Mouse (Mus musculus) liver, postnatal 0 days (tissue): ENCODE results near the gene Ube2h. TPM values are rescaled to one million over a fixed set of nuclear protein-coding genes. Genes with fewer than 3 reads are reported as not detected.
"Not testable (repeated sequence)": the region's sequence is repeated elsewhere in the genome, so short reads cannot be mapped to it uniquely, and the experiment has no call there.

ENCODE experiments used
- ATAC-seq: fragments of 200-750 bp; cut with Nextera tagmentation; 2 replicates; pipeline ENCODE4 v1.8.0; 2017; ENCODE audit warnings: mild to moderate bottlenecking, moderate library complexity
- DNase-seq: peaks from one replicate; pipeline ENCODE4 v3.0.0-alpha.2; 2016
- H3K27ac ChIP-seq: fragments of 300-500 bp; sonication (generic); 2 replicates; pipeline ENCODE4 v1.5.1; 2014; ENCODE audit warnings: antibody characterized with exemption, moderate library complexity, mild to moderate bottlenecking, low read depth
- H3K27me3 ChIP-seq: fragments of 300-500 bp; sonication (generic); 2 replicates; pipeline ENCODE4 v1.6.1; 2014; ENCODE audit warnings: low read length, control low read depth, mixed read lengths; ENCODE audit not compliant: insufficient read depth
- H3K36me3 ChIP-seq: fragments of 300-500 bp; sonication (generic); replicated peaks from 2 replicates; pipeline ENCODE4 v1.6.1; 2014; ENCODE audit warnings: mild to moderate bottlenecking, control low read depth, low read length, moderate library complexity, mixed read lengths; ENCODE audit not compliant: insufficient read depth
- H3K4me1 ChIP-seq: fragments of 300-500 bp; sonication (generic); 2 replicates; pipeline ENCODE4 v1.6.1; 2014; ENCODE audit warnings: antibody characterized with exemption, mild to moderate bottlenecking, control low read depth; ENCODE audit not compliant: insufficient read depth
- H3K4me2 ChIP-seq: fragments of 300-500 bp; sonication (generic); 2 replicates; pipeline ENCODE4 v1.6.1; 2014; ENCODE audit warnings: low read depth, mild to moderate bottlenecking, low read length, moderate library complexity, mixed read lengths
- H3K4me3 ChIP-seq: fragments of 300-500 bp; sonication (generic); 2 replicates; pipeline ENCODE4 v1.5.1; 2014; ENCODE audit warnings: low read depth, low read length
- H3K9ac ChIP-seq: fragments of 300-500 bp; sonication (generic); replicated peaks from 2 replicates; pipeline ENCODE4 v1.6.1; 2014; ENCODE audit warnings: mild to moderate bottlenecking, moderate library complexity
- H3K9me3 ChIP-seq: fragments of 300-500 bp; sonication (generic); 2 replicates; pipeline ENCODE4 v1.6.1; 2016; ENCODE audit warnings: mild to moderate bottlenecking, control low read depth, low read length, mixed read lengths
- CTCF ChIP-seq: sonication (generic); IDR thresholded peaks from 2 replicates; pipeline ENCODE4 v1.5.1; 2016; ENCODE audit warnings: antibody characterized with exemption, low read depth
- EP300 ChIP-seq: IDR thresholded peaks from 2 replicates; pipeline ENCODE4 v1.6.1; 2016; ENCODE audit warnings: antibody characterized with exemption, low read depth, mild to moderate bottlenecking
- WGBS: fragments of 180-500 bp; shearing (Covaris S2); extraction: QIAGEN DNeasy Blood & Tissue Kit; methylation state at CpG from one replicate; pipeline ENCODE4 v1.1.7; 2014; ENCODE audit not compliant: insufficient replicate concordance; 5-methylcytosine and 5-hydroxymethylcytosine counted together
- polyA plus RNA-seq: library from polyadenylated mRNA; unstranded; fragments of >200 nt; fragmentation: Nextera tagmentation; extraction: Ambion mirVana; gene quantifications from 2 replicates; pipeline ENCODE4 v1.2.1, GENCODE M21; 2015

Ube2h gene
- polyA plus RNA-seq, 1 experiment from 2014 or later: 18.2 TPM

- Histone ChIP-seq H3K9ac (no peak overlapping the region), H3K27me3 (no peaks in the 10 kb centered on the region), H3K9me3 (no peaks in the 10 kb centered on the region), H3K4me1 (0 out of 2 replicates have a peak, but pooled peaks cover 3% of the 10 kb centered on the region), H3K4me3 (no peak overlapping the region), H3K4me2 (no peak overlapping the region), H3K36me3 (no peaks in the 10 kb centered on the region), H3K27ac (no peak overlapping the region)
- DNase-seq (no peak), ATAC-seq (no peak)
- no peak for TF ChIP-seq EP300
- TF ChIP-seq CTCF: no peak
- WGBS: 35% methylated on average over 4 of the region's 4 CpGs
Observed at GRCm38 (mm10) chr6:30321002-30321401, 16.7 kb upstream of the Ube2h start.

GRCm38 (mm10) chr6:30319216-30319615, 14.9 kb upstream of the Ube2h start:
- WGBS: 72% methylated on average over 5 of the region's 5 CpGs

GRCm38 (mm10) chr6:30312006-30312405, 7.7 kb upstream of the Ube2h start:
- no peak for DNase-seq
- H3K9ac ChIP-seq: no peak overlapping the region

More at GRCm38 (mm10) chr6:30319216-30319615, 14.9 kb upstream of the Ube2h start:
- Histone ChIP-seq H3K9ac (no peak overlapping the region), H3K4me2 (no peak overlapping the region), H3K4me1 (0 out of 2 replicates have a peak, but pooled peaks cover 3% of the 10 kb centered on the region), H3K27me3 (no peaks in the 10 kb centered on the region), H3K27ac (no peak overlapping the region), H3K9me3 (no peaks in the 10 kb centered on the region), H3K4me3 (no peak overlapping the region), H3K36me3 (no peaks in the 10 kb centered on the region)
- ATAC-seq (no peak), DNase-seq (no peak)
- TF ChIP-seq EP300: no peak
- TF ChIP-seq CTCF: no peak

GRCm38 (mm10) chr6:30308751-30309150, 4.4 kb upstream of the Ube2h start:
- WGBS: 74% methylated on average over 4 of the region's 4 CpGs
- DNase-seq (peak; percentile 31), ATAC-seq (no peak)
- H3K27ac ChIP-seq: peak overlapping the region; percentile 94
- no peak overlapping the region for H3K4me3 ChIP-seq
- H3K4me2 ChIP-seq: no peak overlapping the region
- no peaks in the 10 kb centered on the region for H3K9me3 ChIP-seq
- TF ChIP-seq EP300 (no peak), CTCF (no peak)
- no peaks in the 10 kb centered on the region for H3K36me3 ChIP-seq
- no peaks in the 10 kb centered on the region for H3K27me3 ChIP-seq
- peak overlapping the region; percentile 31; the same call in 1 of the 2 replicates for H3K9ac ChIP-seq
- peaks cover 30% of the 10 kb centered on the region for H3K4me1 ChIP-seq

More at GRCm38 (mm10) chr6:30312006-30312405, 7.7 kb upstream of the Ube2h start:
- Histone ChIP-seq H3K36me3 (no peaks in the 10 kb centered on the region), H3K27ac (no peak overlapping the region), H3K4me3 (no peak overlapping the region), H3K4me1 (peaks cover 20% of the 10 kb centered on the region), H3K27me3 (no peaks in the 10 kb centered on the region), H3K9me3 (no peaks in the 10 kb centered on the region), H3K4me2 (no peak overlapping the region)
- no peak for ATAC-seq
- 22% methylated on average over 1 of the region's 1 CpGs for WGBS
- TF ChIP-seq EP300: no peak
- no peak for TF ChIP-seq CTCF

GRCm38 (mm10) chr6:30307691-30308090, 3.4 kb upstream of the Ube2h start:
- DNase-seq (peak; percentile 84), ATAC-seq (peak; percentile 81)
- H3K4me3 ChIP-seq: no peak overlapping the region
- H3K36me3 ChIP-seq: no peaks in the 10 kb centered on the region
- no peaks in the 10 kb centered on the region for H3K27me3 ChIP-seq
- 9% methylated on average over 9 of the region's 9 CpGs for WGBS
- 0 out of 2 replicates have a peak, but pooled peaks have one; percentile 16 for TF ChIP-seq CTCF
- peak; percentile 97 for TF ChIP-seq EP300
- peaks cover 30% of the 10 kb centered on the region for H3K4me1 ChIP-seq
- peak overlapping the region; percentile 94 for H3K27ac ChIP-seq
- H3K9me3 ChIP-seq: no peaks in the 10 kb centered on the region
- H3K9ac ChIP-seq: peak overlapping the region; percentile 57
- peak overlapping the region; percentile 27 for H3K4me2 ChIP-seq

- peaks cover 56% of the 10 kb centered on the region for H3K4me1 ChIP-seq
- peak; percentile 66 for DNase-seq
- H3K4me2 ChIP-seq: peak overlapping the region; percentile 77
- H3K27me3 ChIP-seq, H3K36me3 ChIP-seq, ATAC-seq, H3K9me3 ChIP-seq: not testable (repeated sequence)
- peak overlapping the region; percentile 92 for H3K27ac ChIP-seq
- peak overlapping the region; percentile 85 for H3K4me3 ChIP-seq
- peak overlapping the region; percentile 93 for H3K9ac ChIP-seq
- WGBS: 1% methylated on average over 45 of the region's 66 CpGs
Observed at GRCm38 (mm10) chr6:30303771-30304398, 454 bp downstream of the Ube2h start.
